Mouse (Mus musculus): ENCODE measurements around the gene Tfeb. TPM values are rescaled to one million over a fixed set of nuclear protein-coding genes. Genes with fewer than 3 reads are reported as not detected.
A peak's percentile ranks its signal among the peaks of the same experiment; 100 is the strongest.

The Tfeb gene
- polyA plus RNA-seq (2014; fragmentation: Nextera tagmentation; extraction: Ambion mirVana) = 1.4 and 2.1 TPM in 2 replicates

DNA sequence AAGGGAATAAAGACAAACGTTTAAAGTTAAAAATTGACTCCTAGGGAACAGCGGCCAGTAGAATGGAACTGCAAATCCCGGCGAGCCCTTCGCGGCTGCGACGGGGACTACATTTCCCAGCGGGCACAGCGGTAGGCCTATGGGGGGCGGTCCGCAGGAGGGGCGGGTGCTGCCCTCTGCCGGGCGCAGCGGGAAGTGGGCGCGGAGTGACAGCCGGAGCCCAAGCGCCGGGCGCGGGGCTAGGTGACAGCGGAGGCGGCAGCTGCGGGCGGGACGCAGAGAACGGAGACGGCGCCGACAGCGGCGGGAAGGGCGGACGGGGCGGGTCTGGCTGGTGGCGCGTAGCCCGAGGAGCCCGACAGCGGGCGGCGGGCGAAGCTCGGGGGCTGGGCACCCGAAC lies at the start of gene Tfeb:
Gene Tfeb, plus strand, starts transcription at position 175 of the 400 bp plus-strand sequence.
- Histone ChIP-seq H3K9ac (ENCODE audit: low read length) (peak within 1 kb of the TSS; percentile 53), H3K4me1 (ENCODE audit: control insufficient read depth, insufficient read depth, low read length) (peaks cover 19% of the 10 kb centered on the region), H3K9me3 (ENCODE audit: control insufficient read depth, low read length) (no peaks in the 10 kb centered on the region), H3K27me3 (ENCODE audit: control insufficient read depth, insufficient read depth, low read length) (peaks cover 25% of the 10 kb centered on the region), H3K4me3 (ENCODE audit: low read depth, low read length) (peak within 1 kb of the TSS; percentile 52), H3K36me3 (ENCODE audit: control insufficient read depth, insufficient read depth, low read length) (no peaks in the 10 kb centered on the region), H3K27ac (ENCODE audit: low read depth, low read length) (no peak within 1 kb of the TSS), H3K4me2 (peak within 1 kb of the TSS; percentile 84)
- DNase-seq (ENCODE audit: low spot score, missing footprints) (peak; percentile 100), ATAC-seq (ENCODE audit: low FRiP score) (peak; percentile 87)
- WGBS = under 1% methylated on average over 40 of the region's 47 CpGs

DNA sequence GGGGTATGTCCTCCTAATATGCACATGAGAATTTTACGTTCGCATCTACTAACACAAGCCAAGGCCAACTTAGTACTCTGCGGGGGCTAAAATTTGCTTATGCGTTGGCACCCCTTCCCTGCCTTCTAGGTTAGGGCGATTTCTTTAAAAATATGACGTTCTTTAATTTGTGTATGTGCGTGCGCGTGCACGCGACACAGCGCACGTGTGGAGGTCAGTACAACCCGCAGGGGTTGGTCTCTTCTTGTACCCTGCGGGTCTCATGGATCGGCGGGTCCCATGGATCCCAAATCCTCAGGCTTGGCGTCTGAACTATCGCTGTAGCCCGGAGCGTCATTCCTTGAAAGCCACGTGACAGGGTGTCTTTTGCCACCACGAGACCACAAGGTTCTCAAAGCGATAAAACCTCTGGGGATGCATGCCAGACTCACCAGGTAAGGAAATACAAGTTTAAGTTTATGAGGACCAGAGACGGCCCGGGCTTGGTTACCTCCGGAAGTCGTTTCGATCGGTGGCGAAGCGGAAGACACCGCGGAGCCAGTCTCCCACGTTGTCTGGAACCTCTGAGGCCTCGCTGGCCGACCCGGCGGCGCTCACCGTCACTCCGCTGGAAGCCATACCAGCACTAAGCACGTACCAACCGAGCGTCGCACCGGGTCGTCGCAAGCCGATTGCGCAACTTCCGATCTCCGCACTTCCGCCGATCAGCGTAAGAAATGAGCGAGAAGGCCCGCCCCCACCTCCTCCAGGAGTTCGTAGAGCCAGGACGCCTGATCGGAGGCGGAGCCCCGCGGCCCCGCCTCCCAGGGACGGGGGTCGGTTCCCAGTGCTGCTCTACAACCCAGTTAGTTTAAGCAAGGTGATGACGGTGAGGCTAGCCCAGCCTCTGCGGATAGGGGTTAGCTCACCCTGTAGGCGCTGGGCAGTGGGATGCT lies 49.2 kb upstream of the Tfeb start:
- Histone ChIP-seq H3K4me3 (ENCODE audit: low read depth, low read length) (peak overlapping the region; percentile 60), H3K27ac (ENCODE audit: low read depth, low read length) (peak overlapping the region; percentile 52; the same call in 1 of the 2 replicates), H3K4me1 (ENCODE audit: control insufficient read depth, insufficient read depth, low read length) (peaks cover 15% of the 10 kb centered on the region), H3K27me3 (ENCODE audit: control insufficient read depth, insufficient read depth, low read length) (no peaks in the 10 kb centered on the region), H3K9me3 (ENCODE audit: control insufficient read depth, low read length) (no peaks in the 10 kb centered on the region), H3K9ac (ENCODE audit: low read length) (peak overlapping the region; percentile 75), H3K4me2 (peak overlapping the region; percentile 89), H3K36me3 (ENCODE audit: control insufficient read depth, insufficient read depth, low read length) (peaks cover 2% of the 10 kb centered on the region; the same call in 1 of the 2 replicates)
- under 1% methylated on average over 70 of the region's 70 CpGs for WGBS
- ATAC-seq (ENCODE audit: low FRiP score) (peak; percentile 91), DNase-seq (ENCODE audit: low spot score, missing footprints) (peak; percentile 100)

DNA sequence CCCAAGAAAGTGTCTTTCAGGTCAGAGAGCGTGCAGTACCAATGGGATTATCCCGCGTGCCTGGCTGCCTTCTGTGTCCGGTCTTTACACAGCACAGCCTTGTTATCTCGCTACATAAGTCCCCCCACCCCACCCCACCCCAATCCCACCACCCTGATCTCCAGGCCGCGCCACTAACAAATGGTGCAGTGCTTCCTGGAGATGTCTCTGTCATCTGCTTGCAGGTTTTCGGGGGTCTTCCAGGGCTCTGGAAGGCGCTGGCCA lies 48.6 kb upstream of the Tfeb start, which contains the start of gene Tomm6:
Gene Tomm6, minus strand, starts transcription at position 43 of the 264 bp plus-strand sequence.
- H3K36me3 ChIP-seq (ENCODE audit: control insufficient read depth, insufficient read depth, low read length) = peaks cover 2% of the 10 kb centered on the region; the same call in 1 of the 2 replicates
- H3K27me3 ChIP-seq (ENCODE audit: control insufficient read depth, insufficient read depth, low read length) = no peaks in the 10 kb centered on the region
- peak within 1 kb of the TSS; percentile 60 for H3K4me3 ChIP-seq (ENCODE audit: low read depth, low read length)
- ATAC-seq (ENCODE audit: low FRiP score) (no peak), DNase-seq (ENCODE audit: low spot score, missing footprints) (no peak)
- H3K9ac ChIP-seq (ENCODE audit: low read length) = peak within 1 kb of the TSS; percentile 75
- H3K9me3 ChIP-seq (ENCODE audit: control insufficient read depth, low read length) = no peaks in the 10 kb centered on the region
- H3K4me1 ChIP-seq (ENCODE audit: control insufficient read depth, insufficient read depth, low read length) = peaks cover 15% of the 10 kb centered on the region
- H3K4me2 ChIP-seq = peak within 1 kb of the TSS; percentile 89
- 0% methylated on average over 9 of the region's 9 CpGs for WGBS
- H3K27ac ChIP-seq (ENCODE audit: low read depth, low read length) = peak within 1 kb of the TSS; percentile 52

GRCm38 (mm10) chr17:47688608-47689575 lies 47.9 kb upstream of the Tfeb start, which contains the start of gene Frs3:
Frs3 (plus strand) TSS chr17:47689030.
- 2% methylated on average over 55 of the region's 58 CpGs for WGBS
- H3K9ac ChIP-seq (ENCODE audit: low read length) = peak within 1 kb of the TSS; percentile 75
- peak within 1 kb of the TSS; percentile 60 for H3K4me3 ChIP-seq (ENCODE audit: low read depth, low read length)
- peak within 1 kb of the TSS; percentile 52 for H3K27ac ChIP-seq (ENCODE audit: low read depth, low read length)
- peak; percentile 69 for ATAC-seq (ENCODE audit: low FRiP score)
- H3K4me2 ChIP-seq = peak within 1 kb of the TSS; percentile 89
- no peaks in the 10 kb centered on the region for H3K27me3 ChIP-seq (ENCODE audit: control insufficient read depth, insufficient read depth, low read length)
- peaks cover 2% of the 10 kb centered on the region; the same call in 1 of the 2 replicates for H3K36me3 ChIP-seq (ENCODE audit: control insufficient read depth, insufficient read depth, low read length)
- H3K4me1 ChIP-seq (ENCODE audit: control insufficient read depth, insufficient read depth, low read length) = peaks cover 18% of the 10 kb centered on the region
- no peaks in the 10 kb centered on the region for H3K9me3 ChIP-seq (ENCODE audit: control insufficient read depth, low read length)
- DNase-seq (ENCODE audit: low spot score, missing footprints) = peak; percentile 95

GRCm38 (mm10) chr17:47689894-47690293 lies 46.9 kb upstream of the Tfeb start:
- no peak overlapping the region for H3K27ac ChIP-seq (ENCODE audit: low read depth, low read length)
- DNase-seq (ENCODE audit: low spot score, missing footprints) = no peak
- ATAC-seq (ENCODE audit: low FRiP score) = no peak
- H3K4me1 ChIP-seq (ENCODE audit: control insufficient read depth, insufficient read depth, low read length) = peaks cover 22% of the 10 kb centered on the region
- no peak overlapping the region for H3K4me3 ChIP-seq (ENCODE audit: low read depth, low read length)
- no peaks in the 10 kb centered on the region for H3K27me3 ChIP-seq (ENCODE audit: control insufficient read depth, insufficient read depth, low read length)
- H3K9me3 ChIP-seq (ENCODE audit: control insufficient read depth, low read length) = no peaks in the 10 kb centered on the region
- peak overlapping the region; percentile 89 for H3K4me2 ChIP-seq
- no peak overlapping the region for H3K9ac ChIP-seq (ENCODE audit: low read length)
- H3K36me3 ChIP-seq (ENCODE audit: control insufficient read depth, insufficient read depth, low read length) = no peaks in the 10 kb centered on the region
- WGBS = 81% methylated on average over 8 of the region's 8 CpGs

- Histone ChIP-seq H3K9me3 (ENCODE audit: control insufficient read depth, low read length) (no peaks in the 10 kb centered on the region), H3K4me1 (ENCODE audit: control insufficient read depth, insufficient read depth, low read length) (peaks cover 26% of the 10 kb centered on the region), H3K27ac (ENCODE audit: low read depth, low read length) (no peak overlapping the region), H3K36me3 (ENCODE audit: control insufficient read depth, insufficient read depth, low read length) (no peaks in the 10 kb centered on the region), H3K4me2 (no peak overlapping the region), H3K4me3 (ENCODE audit: low read depth, low read length) (no peak overlapping the region), H3K27me3 (ENCODE audit: control insufficient read depth, insufficient read depth, low read length) (no peaks in the 10 kb centered on the region), H3K9ac (ENCODE audit: low read length) (no peak overlapping the region)
- DNase-seq (ENCODE audit: low spot score, missing footprints) (no peak), ATAC-seq (ENCODE audit: low FRiP score) (no peak)
- 86% methylated on average over 3 of the region's 3 CpGs for WGBS
These were observed 45.2 kb upstream of the Tfeb start for GRCm38 (mm10) chr17:47691650-47692049.

DNA sequence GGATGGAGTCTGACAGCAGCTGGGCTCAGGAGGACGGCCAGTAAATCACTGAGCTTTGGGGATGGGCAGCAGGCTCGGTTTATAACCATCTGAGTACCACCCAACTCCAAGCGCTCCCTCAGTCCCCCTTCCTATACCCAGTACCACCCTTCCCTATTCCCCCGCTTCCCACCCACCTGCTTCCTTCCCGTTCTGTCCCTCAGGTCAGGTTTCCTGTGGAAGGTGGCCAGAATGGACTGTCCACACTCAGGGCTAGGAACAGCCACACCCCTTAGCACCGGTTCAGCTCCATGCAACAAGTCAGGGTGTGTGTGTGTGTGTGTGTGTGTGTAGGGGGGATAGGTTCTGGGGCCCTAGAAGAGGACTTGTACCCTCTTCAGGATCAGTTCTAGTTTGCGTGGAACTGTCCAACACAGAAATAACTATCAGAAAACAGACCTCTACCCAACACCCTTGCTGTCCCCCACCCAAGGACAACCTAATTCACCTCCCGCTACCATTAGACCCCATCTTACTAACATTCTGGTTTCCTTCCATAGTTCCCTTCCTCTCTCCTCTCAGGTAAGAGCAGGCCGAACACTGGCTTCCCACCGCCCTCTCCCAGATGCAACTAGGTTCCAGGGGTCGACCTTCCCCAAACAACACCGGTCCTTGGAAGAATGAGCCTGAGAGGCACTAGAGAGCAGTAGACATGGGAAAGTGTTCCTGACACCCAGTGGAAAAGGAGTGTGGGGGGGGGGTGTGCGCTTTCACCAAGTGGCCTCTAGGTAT lies 43.0 kb upstream of the Tfeb start:
- Histone ChIP-seq H3K27me3 (ENCODE audit: control insufficient read depth, insufficient read depth, low read length) (no peaks in the 10 kb centered on the region), H3K9ac (ENCODE audit: low read length) (peak overlapping the region; percentile 58; the same call in 1 of the 2 replicates), H3K36me3 (ENCODE audit: control insufficient read depth, insufficient read depth, low read length) (no peaks in the 10 kb centered on the region), H3K9me3 (ENCODE audit: control insufficient read depth, low read length) (no peaks in the 10 kb centered on the region), H3K4me1 (ENCODE audit: control insufficient read depth, insufficient read depth, low read length) (peaks cover 18% of the 10 kb centered on the region), H3K4me2 (peak overlapping the region; percentile 56), H3K27ac (ENCODE audit: low read depth, low read length) (peak overlapping the region; percentile 25; the same call in 1 of the 2 replicates), H3K4me3 (ENCODE audit: low read depth, low read length) (peak overlapping the region; percentile 80)
- WGBS = 37% methylated on average over 13 of the region's 13 CpGs
- no peak for DNase-seq (ENCODE audit: low spot score, missing footprints)
- no peak; the same call in 1 of the 2 replicates for ATAC-seq (ENCODE audit: low FRiP score)

- H3K36me3 ChIP-seq (ENCODE audit: control insufficient read depth, insufficient read depth, low read length) = no peaks in the 10 kb centered on the region
- H3K4me1 ChIP-seq (ENCODE audit: control insufficient read depth, insufficient read depth, low read length) = peaks cover 17% of the 10 kb centered on the region
- H3K27ac ChIP-seq (ENCODE audit: low read depth, low read length) = peak within 1 kb of the TSS; percentile 68
- ATAC-seq (ENCODE audit: low FRiP score) (no peak), DNase-seq (ENCODE audit: low spot score, missing footprints) (no peak)
- 0% methylated on average over 3 of the region's 3 CpGs for WGBS
- no peaks in the 10 kb centered on the region for H3K27me3 ChIP-seq (ENCODE audit: control insufficient read depth, insufficient read depth, low read length)
- peak within 1 kb of the TSS; percentile 56 for H3K4me2 ChIP-seq
- H3K9me3 ChIP-seq (ENCODE audit: control insufficient read depth, low read length) = no peaks in the 10 kb centered on the region
- peak within 1 kb of the TSS; percentile 80 for H3K4me3 ChIP-seq (ENCODE audit: low read depth, low read length)
- H3K9ac ChIP-seq (ENCODE audit: low read length) = peak within 1 kb of the TSS; percentile 92
These were observed 42.6 kb upstream of the Tfeb start, which contains the start of gene Gm21981 for GRCm38 (mm10) chr17:47694442-47694502. Gm21981 (minus strand) TSS chr17:47694455.

Measured in midbrain, embryonic 11.5 days (tissue).